Mouse (Mus musculus) intestine, embryonic 14.5 days (tissue): ENCODE results near the gene Gtf2a2. TPM values are rescaled to one million over a fixed set of nuclear protein-coding genes. Genes with fewer than 3 reads are reported as not detected.

Experiments used
- ATAC-seq: fragments of 200-750 bp; cut with Nextera tagmentation; replicated peaks from 2 replicates; pipeline ENCODE4 v1.8.0; 2017; ENCODE audit warnings: low read depth, moderate number of reproducible peaks, moderate TSS enrichment, moderate library complexity; ENCODE audit not compliant: low FRiP score, low TSS enrichment
- DNase-seq: peaks from one replicate; pipeline ENCODE4 v3.0.0-alpha.2; 2018; ENCODE audit warnings: low spot score
- H3K27ac ChIP-seq: fragments of 300-500 bp; sonication (generic); 2 replicates; pipeline ENCODE4 v1.5.1; 2014; ENCODE audit warnings: low read depth, mild to moderate bottlenecking, control low read depth
- H3K27me3 ChIP-seq: fragments of 300-500 bp; sonication (generic); replicated peaks from 2 replicates; pipeline ENCODE4 v1.6.1; 2014; ENCODE audit warnings: low read length, control low read depth; ENCODE audit not compliant: control insufficient read depth, insufficient read depth
- H3K36me3 ChIP-seq: fragments of 300-500 bp; sonication (generic); 2 replicates; pipeline ENCODE4 v1.6.1; 2014; ENCODE audit warnings: low read length, control low read depth; ENCODE audit not compliant: control insufficient read depth, insufficient read depth
- H3K4me1 ChIP-seq: fragments of 300-500 bp; sonication (generic); replicated peaks from 2 replicates; pipeline ENCODE4 v1.6.1; 2014; ENCODE audit warnings: low read length, control low read depth, mixed read lengths; ENCODE audit not compliant: control insufficient read depth, insufficient read depth
- H3K4me2 ChIP-seq: fragments of 300-500 bp; sonication (generic); 2 replicates; pipeline ENCODE4 v1.6.1; 2014; ENCODE audit warnings: low read length
- H3K4me3 ChIP-seq: fragments of 300-500 bp; sonication (generic); 2 replicates; pipeline ENCODE4 v1.5.1; 2014; ENCODE audit warnings: low read depth, low read length, control low read depth, mixed read lengths
- H3K9ac ChIP-seq: fragments of 300-500 bp; sonication (generic); 2 replicates; pipeline ENCODE4 v1.6.1; 2014; ENCODE audit warnings: mild to moderate bottlenecking, low read length
- H3K9me3 ChIP-seq: fragments of 300-500 bp; sonication (generic); 2 replicates; pipeline ENCODE4 v1.6.1; 2016; ENCODE audit warnings: low read length, control low read depth; ENCODE audit not compliant: control insufficient read depth
- WGBS: fragments of 180-500 bp; shearing (Covaris S2); extraction: QIAGEN DNeasy Blood & Tissue Kit; methylation state at CpG from one replicate; pipeline ENCODE4 v1.1.7; 2014; 5-methylcytosine and 5-hydroxymethylcytosine counted together
- polyA plus RNA-seq: library from polyadenylated mRNA; unstranded; fragments of >200 nt; fragmentation: Nextera tagmentation; extraction: Ambion mirVana; gene quantifications from 2 replicates; pipeline ENCODE4 v1.2.1, GENCODE M21; 2014

The Gtf2a2 gene
- polyA plus RNA-seq, 1 experiment from 2014 or later: 195 TPM

DNA sequence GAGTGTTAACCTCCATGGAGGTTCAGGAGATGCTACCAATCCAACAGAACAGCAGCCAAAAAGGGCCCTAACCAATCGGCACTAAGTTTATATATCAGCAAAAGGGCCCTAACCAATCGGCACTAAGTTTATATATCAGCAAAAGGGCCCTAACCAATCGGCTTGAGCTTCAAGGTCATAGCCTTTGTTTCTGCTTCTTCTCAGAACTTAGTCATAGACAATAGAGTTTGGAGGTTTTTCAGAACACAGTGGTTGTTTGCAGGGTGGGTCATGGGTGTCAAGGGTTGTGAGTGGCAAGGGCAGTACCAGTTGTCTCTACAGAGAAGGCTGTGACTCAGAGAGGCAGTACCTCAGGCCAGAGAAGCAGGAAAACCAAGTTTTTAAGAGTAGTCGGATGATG, 29.8 kb downstream of the Gtf2a2 start:
- Histone ChIP-seq H3K27me3 (no peaks in the 10 kb centered on the region), H3K9ac (no peak overlapping the region), H3K4me2 (no peak overlapping the region), H3K9me3 (no peaks in the 10 kb centered on the region), H3K4me1 (0 out of 2 replicates have a peak, but pooled peaks cover 4% of the 10 kb centered on the region), H3K36me3 (no peaks in the 10 kb centered on the region), H3K27ac (no peak overlapping the region), H3K4me3 (no peak overlapping the region)
- no peak for DNase-seq
- no peak for ATAC-seq
- 90% methylated on average over 4 of the region's 4 CpGs for WGBS

DNA sequence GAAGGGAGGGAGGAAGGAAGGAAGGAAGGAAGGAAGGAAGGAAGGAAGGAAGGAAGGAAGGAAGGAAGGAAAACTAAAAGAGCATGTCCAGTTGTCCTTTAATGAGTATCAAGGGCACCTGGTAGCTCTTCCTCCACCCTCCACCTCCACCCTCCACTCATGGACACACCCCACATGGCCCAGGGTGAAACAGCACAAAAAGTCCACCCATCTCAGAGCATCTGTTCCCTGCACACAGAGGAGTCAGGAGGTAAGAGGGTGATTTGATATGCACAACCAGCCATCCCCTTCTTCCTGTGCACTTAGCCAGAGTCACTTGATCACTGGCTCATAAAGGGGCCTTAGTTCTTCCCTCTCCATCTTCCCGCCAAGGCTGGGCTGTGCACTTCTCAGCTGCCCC, 30.6 kb downstream of the Gtf2a2 start:
- Histone ChIP-seq H3K4me2 (no peak overlapping the region), H3K4me1 (peaks cover 4% of the 10 kb centered on the region; the same call in 1 of the 2 replicates), H3K27me3 (no peaks in the 10 kb centered on the region), H3K4me3 (no peak overlapping the region), H3K36me3 (no peaks in the 10 kb centered on the region), H3K27ac (no peak overlapping the region), H3K9ac (no peak overlapping the region), H3K9me3 (no peaks in the 10 kb centered on the region)
- no peak for ATAC-seq
- DNase-seq: no peak
- WGBS: 82% methylated on average over 1 of the region's 1 CpGs

DNA sequence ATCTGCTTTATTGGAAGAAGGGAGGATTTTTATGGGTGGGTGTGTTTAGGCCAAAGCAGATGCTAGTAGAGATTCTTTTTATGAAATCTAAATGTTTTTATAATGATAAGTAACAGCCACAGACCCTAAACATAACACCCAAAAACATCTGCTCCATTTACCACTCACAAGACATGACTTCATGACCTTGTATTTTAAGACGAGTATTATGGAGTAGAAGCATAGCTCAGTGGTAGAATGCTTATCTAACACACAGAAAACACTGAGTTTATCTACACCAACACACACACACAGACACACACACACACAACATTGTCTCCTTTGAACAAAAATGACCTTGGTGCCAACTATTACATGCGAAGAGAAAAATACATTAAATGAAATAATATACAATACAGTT, 32.5 kb downstream of the Gtf2a2 start:
- Histone ChIP-seq H3K36me3 (no peaks in the 10 kb centered on the region), H3K4me3 (no peak overlapping the region), H3K4me2 (no peak overlapping the region), H3K4me1 (peaks cover 16% of the 10 kb centered on the region), H3K9me3 (no peaks in the 10 kb centered on the region), H3K9ac (no peak overlapping the region), H3K27ac (no peak overlapping the region), H3K27me3 (no peaks in the 10 kb centered on the region)
- ATAC-seq (no peak), DNase-seq (no peak)
- 57% methylated on average over 2 of the region's 2 CpGs for WGBS

DNA sequence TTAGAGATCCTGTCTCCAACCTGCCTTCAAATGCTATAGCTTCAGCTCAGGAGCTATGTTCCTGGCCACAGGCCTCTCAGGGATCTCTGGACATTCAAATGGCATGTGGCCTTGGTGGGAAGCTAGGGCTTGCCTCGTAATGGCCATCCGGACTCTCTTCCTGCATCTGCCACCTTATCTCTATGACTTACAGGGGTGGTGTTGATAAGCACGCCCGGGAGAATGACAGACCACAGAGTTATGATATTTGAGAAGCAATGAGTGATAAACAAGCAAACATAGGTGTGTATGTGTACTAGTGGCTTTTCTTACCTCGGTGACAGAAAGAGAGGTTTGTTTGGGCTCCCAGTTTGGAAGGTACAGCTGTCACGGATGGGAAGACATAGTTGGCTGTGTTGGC, 33.9 kb downstream of the Gtf2a2 start:
- Histone ChIP-seq H3K27ac (no peak overlapping the region), H3K36me3 (no peaks in the 10 kb centered on the region), H3K4me3 (no peak overlapping the region), H3K9me3 (no peaks in the 10 kb centered on the region), H3K27me3 (no peaks in the 10 kb centered on the region), H3K4me2 (no peak overlapping the region), H3K9ac (no peak overlapping the region), H3K4me1 (peaks cover 21% of the 10 kb centered on the region)
- DNase-seq (no peak), ATAC-seq (no peak)
- 68% methylated on average over 6 of the region's 6 CpGs for WGBS

DNA sequence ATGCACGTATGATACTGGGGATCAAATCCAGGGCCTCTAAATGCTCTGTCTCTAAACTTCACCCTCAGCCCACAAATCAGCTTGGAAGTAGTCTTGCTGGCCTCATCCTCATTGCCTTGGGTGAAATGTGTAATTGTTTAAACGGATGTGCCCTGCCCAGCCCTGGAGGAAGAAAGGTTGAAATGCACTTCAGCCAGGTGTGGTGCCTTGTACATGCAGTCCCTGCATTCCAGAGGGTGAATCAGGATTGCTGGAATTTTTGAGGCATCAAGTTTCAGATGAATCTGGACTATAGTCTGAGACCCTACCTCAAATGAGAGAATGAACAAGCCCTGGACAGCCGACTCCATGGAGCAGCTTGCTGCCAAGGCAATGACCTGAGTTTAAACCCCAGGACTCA, 35.5 kb downstream of the Gtf2a2 start:
- Histone ChIP-seq H3K36me3 (no peaks in the 10 kb centered on the region), H3K4me1 (peaks cover 21% of the 10 kb centered on the region), H3K4me2 (no peak overlapping the region), H3K27ac (0 out of 2 replicates have a peak overlapping the region, but pooled peaks have one; percentile 33), H3K27me3 (no peaks in the 10 kb centered on the region), H3K9ac (no peak overlapping the region), H3K4me3 (no peak overlapping the region), H3K9me3 (no peaks in the 10 kb centered on the region)
- 24% methylated on average over 3 of the region's 3 CpGs for WGBS
- ATAC-seq (0 out of 2 replicates have a peak, but pooled peaks have one; percentile 47), DNase-seq (no peak)

DNA sequence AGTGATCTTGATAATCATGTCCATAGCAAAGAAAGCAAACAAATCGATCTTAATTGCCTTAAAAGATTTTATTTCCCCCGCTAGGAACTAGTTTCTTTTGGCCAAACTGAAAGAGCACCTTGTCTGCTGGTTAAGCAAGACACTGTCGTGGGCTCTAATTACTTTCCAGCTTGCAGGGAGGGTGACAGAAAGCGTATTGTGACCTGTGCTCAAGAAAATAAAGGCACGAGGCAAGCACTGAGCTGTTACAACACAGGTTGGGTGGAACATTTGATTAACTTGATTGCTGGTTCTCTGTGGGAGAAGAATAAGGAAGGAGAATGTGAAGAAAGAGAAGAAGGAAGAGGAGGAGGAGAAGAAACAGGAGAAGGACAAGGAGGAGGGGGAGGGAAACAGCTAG, 35.9 kb downstream of the Gtf2a2 start:
- Histone ChIP-seq H3K36me3 (no peaks in the 10 kb centered on the region), H3K4me2 (no peak overlapping the region), H3K4me1 (peaks cover 21% of the 10 kb centered on the region), H3K9me3 (no peaks in the 10 kb centered on the region), H3K9ac (no peak overlapping the region), H3K27ac (peak overlapping the region; percentile 59), H3K4me3 (no peak overlapping the region), H3K27me3 (no peaks in the 10 kb centered on the region)
- 39% methylated on average over 5 of the region's 5 CpGs for WGBS
- ATAC-seq: no peak
- DNase-seq: no peak

DNA sequence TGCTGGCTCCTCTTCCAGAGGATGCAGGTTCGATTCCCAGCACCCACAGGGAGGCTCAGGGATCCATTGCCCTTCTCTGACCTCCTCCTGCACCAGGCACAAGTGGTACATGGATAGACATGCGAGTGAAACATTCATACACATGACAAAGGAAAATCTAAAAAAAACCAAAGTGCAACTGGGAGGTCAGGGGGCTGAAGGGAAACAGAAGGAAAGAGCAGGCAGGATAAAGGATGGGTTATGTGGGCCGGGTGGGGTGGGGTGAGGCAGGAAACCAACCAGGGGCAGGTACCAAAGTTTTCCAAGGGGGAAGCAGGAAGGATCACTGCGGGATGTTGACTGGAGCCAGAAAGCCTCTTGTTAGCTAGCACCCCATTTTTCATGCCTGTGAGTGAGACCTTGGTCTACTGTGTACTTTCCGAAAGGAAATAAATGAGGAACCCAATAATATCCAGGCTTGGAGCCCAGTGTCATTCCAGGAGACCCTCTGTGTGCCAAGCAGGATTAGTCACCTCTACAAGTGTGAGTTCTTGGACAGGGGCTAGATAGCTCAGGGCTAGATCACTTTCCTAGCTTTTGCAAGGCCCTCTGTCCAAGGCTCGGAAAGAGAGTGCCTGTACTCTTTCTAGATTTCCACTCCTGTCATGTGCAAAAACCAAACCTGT, 36.5 kb downstream of the Gtf2a2 start:
- Histone ChIP-seq H3K27me3 (no peaks in the 10 kb centered on the region), H3K27ac (peak overlapping the region; percentile 59), H3K4me3 (no peak overlapping the region), H3K4me2 (no peak overlapping the region), H3K9ac (no peak overlapping the region), H3K36me3 (no peaks in the 10 kb centered on the region), H3K9me3 (no peaks in the 10 kb centered on the region), H3K4me1 (peaks cover 21% of the 10 kb centered on the region)
- 38% methylated on average over 6 of the region's 6 CpGs for whole genome bisulfite sequencing
- DNase-seq: no peak
- ATAC-seq: no peak

DNA sequence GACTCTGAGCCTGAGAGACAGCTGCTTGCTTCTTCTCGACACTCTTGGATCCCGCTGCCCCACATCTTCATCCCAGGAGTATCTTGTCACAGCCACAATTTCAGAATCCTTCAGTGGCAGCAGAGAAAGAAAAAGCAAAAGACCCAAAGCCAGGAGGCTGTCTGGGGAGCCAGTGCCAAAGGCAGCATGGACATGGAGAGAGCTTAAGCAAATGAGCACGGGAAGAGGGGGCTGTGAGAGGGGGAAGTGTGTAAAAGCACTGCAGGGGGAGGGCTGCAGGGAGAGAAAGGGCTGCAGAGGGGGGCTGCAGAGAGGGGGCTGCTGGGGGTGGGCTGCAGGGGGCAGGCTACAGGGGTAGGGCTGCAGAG, 37.0 kb downstream of the Gtf2a2 start:
- 18% methylated on average over 3 of the region's 3 CpGs for WGBS
- no peaks in the 10 kb centered on the region for H3K36me3 ChIP-seq
- H3K27ac ChIP-seq: peak overlapping the region; percentile 59
- ATAC-seq: no peak
- DNase-seq: no peak
- H3K9ac ChIP-seq: no peak overlapping the region
- H3K27me3 ChIP-seq: no peaks in the 10 kb centered on the region
- H3K4me1 ChIP-seq: peaks cover 21% of the 10 kb centered on the region
- H3K9me3 ChIP-seq: no peaks in the 10 kb centered on the region
- no peak overlapping the region for H3K4me3 ChIP-seq
- H3K4me2 ChIP-seq: no peak overlapping the region; the same call in 1 of the 2 replicates

DNA sequence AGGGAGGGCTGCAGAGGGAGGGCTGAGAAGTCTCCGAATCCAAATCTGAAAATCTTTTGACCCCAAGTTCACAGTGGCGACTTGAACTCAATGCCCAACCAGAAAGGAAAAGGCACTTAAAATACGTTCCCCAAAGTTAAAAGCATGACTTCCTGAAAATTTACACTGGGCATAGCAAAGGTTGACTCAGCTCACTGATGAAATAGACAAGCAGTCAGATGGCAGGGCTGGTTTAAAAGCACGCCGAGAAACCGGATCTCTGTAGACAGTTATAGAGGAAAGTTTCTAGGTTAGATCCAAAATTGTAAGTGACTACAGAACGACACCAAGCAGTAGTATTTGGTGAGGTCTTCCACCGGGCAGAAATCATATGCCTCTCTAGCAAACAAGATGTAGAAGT, 37.5 kb downstream of the Gtf2a2 start:
- H3K4me1 ChIP-seq: peaks cover 18% of the 10 kb centered on the region
- no peaks in the 10 kb centered on the region for H3K9me3 ChIP-seq
- H3K27ac ChIP-seq: no peak overlapping the region
- no peak overlapping the region; the same call in 1 of the 2 replicates for H3K4me2 ChIP-seq
- WGBS: 22% methylated on average over 8 of the region's 8 CpGs
- H3K36me3 ChIP-seq: no peaks in the 10 kb centered on the region
- H3K9ac ChIP-seq: no peak overlapping the region
- DNase-seq: no peak
- no peak overlapping the region for H3K4me3 ChIP-seq
- no peaks in the 10 kb centered on the region for H3K27me3 ChIP-seq
- no peak for ATAC-seq
